Mouse (Mus musculus) neural tube, embryonic 13.5 days (tissue): ENCODE results near the gene Mdm2. TPM values are rescaled to one million over a fixed set of nuclear protein-coding genes. Genes with fewer than 3 reads are reported as not detected.

Experiments
- ATAC-seq: fragments of 200-750 bp; cut with Nextera tagmentation; 2 replicates; pipeline ENCODE4 v1.8.0; 2017; ENCODE audit warnings: low read depth, mild to moderate bottlenecking, moderate TSS enrichment, moderate library complexity
- H3K27ac ChIP-seq: fragments of 300-500 bp; sonication (generic); replicated peaks from 2 replicates; pipeline ENCODE4 v1.5.1; 2015; ENCODE audit warnings: moderate library complexity, mild to moderate bottlenecking, inconsistent platforms
- H3K27me3 ChIP-seq: fragments of 300-500 bp; sonication (generic); 2 replicates; pipeline ENCODE4 v1.6.1; 2015; ENCODE audit warnings: mild to moderate bottlenecking, inconsistent platforms
- H3K36me3 ChIP-seq: fragments of 300-500 bp; sonication (generic); 2 replicates; pipeline ENCODE4 v1.6.1; 2015; ENCODE audit warnings: mild to moderate bottlenecking, inconsistent platforms
- H3K4me1 ChIP-seq: fragments of 300-500 bp; sonication (generic); replicated peaks from 2 replicates; pipeline ENCODE4 v1.6.1; 2015; ENCODE audit warnings: inconsistent platforms
- H3K4me2 ChIP-seq: fragments of 300-500 bp; sonication (generic); 2 replicates; pipeline ENCODE4 v1.6.1; 2015; ENCODE audit warnings: inconsistent platforms, mild to moderate bottlenecking, moderate library complexity
- H3K4me3 ChIP-seq: fragments of 300-500 bp; sonication (generic); 2 replicates; pipeline ENCODE4 v1.5.1; 2015; ENCODE audit warnings: mild to moderate bottlenecking, inconsistent platforms
- H3K9ac ChIP-seq: fragments of 300-500 bp; sonication (generic); 2 replicates; pipeline ENCODE4 v1.6.1; 2015; ENCODE audit warnings: moderate library complexity, mild to moderate bottlenecking, inconsistent platforms
- H3K9me3 ChIP-seq: fragments of 300-500 bp; sonication (generic); 2 replicates; pipeline ENCODE4 v1.6.1; 2016; ENCODE audit warnings: inconsistent platforms
- WGBS: fragments of 180-500 bp; shearing (Covaris S2); methylation state at CpG from one replicate; pipeline ENCODE4 v1.1.7; 2015; 5-methylcytosine and 5-hydroxymethylcytosine counted together
- polyA plus RNA-seq: library from polyadenylated mRNA; unstranded; fragments of >200 nt; fragmentation: Nextera tagmentation; extraction: Ambion mirVana; gene quantifications from 2 replicates; pipeline ENCODE4 v1.2.1, GENCODE M21; 2015

The Mdm2 gene
- polyA plus RNA-seq, 1 experiment from 2014 or later, result 52.5 TPM

GRCm38 (mm10) chr10:117679963-117680473, 30.5 kb downstream of the Mdm2 start:
- Histone ChIP-seq H3K9me3 (no peaks in the 10 kb centered on the region), H3K27me3 (no peaks in the 10 kb centered on the region), H3K27ac (no peak overlapping the region), H3K9ac (no peak overlapping the region), H3K4me1 (peaks cover 10% of the 10 kb centered on the region), H3K4me3 (no peak overlapping the region), H3K4me2 (no peak overlapping the region), H3K36me3 (no peaks in the 10 kb centered on the region)
- ATAC-seq, result no peak
- WGBS, result 90% methylated on average over 14 of the region's 14 CpGs

DNA sequence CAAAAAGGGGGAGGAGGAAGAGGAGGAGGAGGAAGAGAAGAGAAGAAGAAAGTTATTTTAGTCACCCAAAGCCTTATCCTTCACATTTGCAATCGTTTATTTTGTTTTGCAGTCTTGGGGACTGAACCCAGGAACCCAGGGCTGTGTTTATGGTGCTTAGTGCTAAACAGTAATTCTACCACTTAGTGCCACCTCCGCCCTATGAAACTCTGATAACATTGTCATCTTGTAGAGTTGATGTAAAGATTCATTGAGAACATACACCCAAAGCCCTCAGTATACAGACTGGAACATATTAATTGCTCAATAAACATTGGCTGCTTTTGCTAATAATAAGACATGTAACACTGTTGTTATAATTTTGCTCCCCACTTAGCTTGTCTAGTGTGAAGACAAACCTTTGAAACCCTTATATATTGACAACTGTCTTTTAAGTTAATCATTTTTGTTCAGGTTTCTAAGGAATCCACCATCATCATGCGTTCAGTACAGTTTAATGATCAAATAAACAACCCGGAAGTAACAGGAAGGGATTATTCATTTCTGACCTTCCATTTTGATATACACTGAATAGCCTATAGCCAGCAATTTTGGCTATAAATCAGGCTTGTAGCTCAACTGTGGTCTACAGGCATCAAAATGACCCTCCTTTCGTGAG, 31.4 kb downstream of the Mdm2 start:
- Histone ChIP-seq H3K4me2 (no peak overlapping the region), H3K27me3 (no peaks in the 10 kb centered on the region), H3K9me3 (no peaks in the 10 kb centered on the region), H3K4me3 (no peak overlapping the region), H3K4me1 (peaks cover 10% of the 10 kb centered on the region), H3K9ac (no peak overlapping the region), H3K27ac (no peak overlapping the region), H3K36me3 (no peaks in the 10 kb centered on the region)
- WGBS, result 88% methylated on average over 5 of the region's 5 CpGs
- ATAC-seq, result no peak

- WGBS, result 82% methylated on average over 5 of the region's 5 CpGs
- H3K27ac ChIP-seq, result no peak overlapping the region
- H3K27me3 ChIP-seq, result no peaks in the 10 kb centered on the region
- no peak overlapping the region for H3K9ac ChIP-seq
- no peak overlapping the region for H3K4me2 ChIP-seq
- H3K4me3 ChIP-seq, result no peak overlapping the region
- H3K4me1 ChIP-seq, result peaks cover 10% of the 10 kb centered on the region
- ATAC-seq, result no peak
- no peaks in the 10 kb centered on the region for H3K9me3 ChIP-seq
- H3K36me3 ChIP-seq, result no peaks in the 10 kb centered on the region
These were observed 32.2 kb downstream of the Mdm2 start for GRCm38 (mm10) chr10:117678357-117678756.

- Histone ChIP-seq H3K36me3 (no peaks in the 10 kb centered on the region), H3K4me1 (peaks cover 14% of the 10 kb centered on the region), H3K9ac (no peak overlapping the region), H3K27ac (no peak overlapping the region), H3K27me3 (no peaks in the 10 kb centered on the region), H3K9me3 (no peaks in the 10 kb centered on the region), H3K4me2 (no peak overlapping the region), H3K4me3 (no peak overlapping the region)
- 80% methylated on average over 13 of the region's 13 CpGs for WGBS
- no peak for ATAC-seq
These were observed 32.9 kb downstream of the Mdm2 start for GRCm38 (mm10) chr10:117677494-117678236.

DNA sequence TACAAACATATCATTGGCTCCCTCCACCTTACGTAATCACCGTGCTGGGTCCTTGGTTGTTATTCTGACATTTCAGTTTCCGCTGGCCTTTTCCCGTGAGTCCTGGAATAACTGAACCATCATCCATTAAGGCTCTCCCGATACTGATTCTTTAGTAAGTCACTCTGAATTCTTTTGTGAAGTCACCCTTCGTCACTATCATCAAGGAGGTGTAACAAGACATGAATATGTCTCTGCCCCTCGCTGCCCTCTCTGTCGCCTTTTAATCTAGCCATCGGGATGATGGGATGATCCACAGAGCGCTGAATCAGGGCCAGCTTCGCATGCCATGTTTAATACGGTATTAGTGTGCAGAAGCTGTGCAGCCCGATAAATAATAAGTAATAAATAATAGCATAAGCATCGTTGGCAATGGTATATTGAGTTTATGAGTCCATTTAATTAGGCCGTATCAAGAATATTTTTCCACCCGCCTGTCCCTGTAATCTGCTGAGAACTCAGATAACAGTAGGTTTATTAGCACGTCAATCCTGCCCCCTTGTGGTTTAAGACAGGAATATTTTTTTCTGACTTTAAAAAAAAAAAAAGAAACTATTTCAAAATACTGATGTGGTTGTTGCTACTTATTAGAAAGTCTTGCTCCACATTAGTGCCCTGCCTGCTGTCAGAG, 33.8 kb downstream of the Mdm2 start:
- Histone ChIP-seq H3K9me3 (no peaks in the 10 kb centered on the region), H3K4me3 (peak overlapping the region; percentile 38), H3K4me1 (peaks cover 19% of the 10 kb centered on the region), H3K27ac (peak overlapping the region; percentile 88), H3K9ac (peak overlapping the region; percentile 63), H3K36me3 (no peaks in the 10 kb centered on the region), H3K27me3 (no peaks in the 10 kb centered on the region), H3K4me2 (peak overlapping the region; percentile 57)
- 21% methylated on average over 17 of the region's 17 CpGs for WGBS
- ATAC-seq, result peak; percentile 47

- H3K27me3 ChIP-seq, result no peaks in the 10 kb centered on the region
- WGBS, result 37% methylated on average over 19 of the region's 19 CpGs
- peaks cover 19% of the 10 kb centered on the region for H3K4me1 ChIP-seq
- H3K36me3 ChIP-seq, result no peaks in the 10 kb centered on the region
- peak overlapping the region; percentile 63 for H3K9ac ChIP-seq
- H3K4me2 ChIP-seq, result peak overlapping the region; percentile 57
- peak overlapping the region; percentile 88 for H3K27ac ChIP-seq
- H3K4me3 ChIP-seq, result peak overlapping the region; percentile 38
- no peaks in the 10 kb centered on the region for H3K9me3 ChIP-seq
- peak; percentile 72 for ATAC-seq
These were observed 34.4 kb downstream of the Mdm2 start for GRCm38 (mm10) chr10:117676036-117676643.

GRCm38 (mm10) chr10:117675096-117676035, 35.2 kb downstream of the Mdm2 start:
- Histone ChIP-seq H3K4me3 (peak overlapping the region; percentile 38), H3K4me2 (peak overlapping the region; percentile 57), H3K27ac (peak overlapping the region; percentile 88), H3K27me3 (no peaks in the 10 kb centered on the region), H3K9ac (peak overlapping the region; percentile 63), H3K36me3 (no peaks in the 10 kb centered on the region), H3K4me1 (peaks cover 19% of the 10 kb centered on the region), H3K9me3 (no peaks in the 10 kb centered on the region)
- 29% methylated on average over 20 of the region's 20 CpGs for WGBS
- peak; percentile 83 for ATAC-seq

- 85% methylated on average over 3 of the region's 3 CpGs for WGBS
- Histone ChIP-seq H3K4me1 (peaks cover 23% of the 10 kb centered on the region), H3K4me3 (no peak overlapping the region), H3K36me3 (no peaks in the 10 kb centered on the region), H3K27me3 (no peaks in the 10 kb centered on the region), H3K9me3 (no peaks in the 10 kb centered on the region), H3K27ac (no peak overlapping the region), H3K9ac (no peak overlapping the region), H3K4me2 (no peak overlapping the region)
- ATAC-seq, result no peak
These were observed 36.1 kb downstream of the Mdm2 start for GRCm38 (mm10) chr10:117674359-117675019.

DNA sequence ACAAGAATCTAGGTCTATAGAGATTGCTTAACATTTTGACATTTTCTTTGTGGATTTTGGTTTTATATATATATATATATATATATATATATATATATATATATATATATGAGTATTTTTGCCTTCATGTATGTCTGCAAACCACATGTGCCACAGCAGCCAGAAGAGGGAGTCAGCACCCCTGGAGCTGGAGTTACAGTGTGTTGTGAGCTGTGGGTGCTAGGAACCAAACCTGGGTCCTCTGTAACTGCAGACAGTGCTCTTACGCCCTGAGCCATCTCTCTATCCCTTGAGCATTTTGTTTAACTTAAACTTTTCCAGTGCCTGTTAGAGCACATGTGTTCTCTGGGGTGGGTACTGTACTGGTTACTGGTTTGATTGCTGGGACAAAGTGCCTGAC, 36.6 kb downstream of the Mdm2 start:
- ATAC-seq, result no peak
- H3K27me3 ChIP-seq, result no peaks in the 10 kb centered on the region
- no peak overlapping the region for H3K4me3 ChIP-seq
- no peaks in the 10 kb centered on the region for H3K36me3 ChIP-seq
- H3K27ac ChIP-seq, result no peak overlapping the region
- H3K9ac ChIP-seq, result no peak overlapping the region
- H3K9me3 ChIP-seq, result no peaks in the 10 kb centered on the region
- H3K4me2 ChIP-seq, result no peak overlapping the region
- 83% methylated on average over 1 of the region's 1 CpGs for WGBS
- H3K4me1 ChIP-seq, result peaks cover 26% of the 10 kb centered on the region

- 56% methylated on average over 7 of the region's 7 CpGs for WGBS
- H3K36me3 ChIP-seq, result no peaks in the 10 kb centered on the region
- H3K27me3 ChIP-seq, result no peaks in the 10 kb centered on the region
- 0 out of 2 replicates have a peak overlapping the region, but pooled peaks have one; percentile 13 for H3K27ac ChIP-seq
- no peaks in the 10 kb centered on the region for H3K9me3 ChIP-seq
- H3K9ac ChIP-seq, result no peak overlapping the region
- H3K4me2 ChIP-seq, result no peak overlapping the region
- H3K4me1 ChIP-seq, result peaks cover 26% of the 10 kb centered on the region
- ATAC-seq, result no peak
- no peak overlapping the region for H3K4me3 ChIP-seq
These were observed 37.9 kb downstream of the Mdm2 start for GRCm38 (mm10) chr10:117672693-117673092.
